Mouse (Mus musculus) intestine, postnatal 0 days (tissue): ENCODE data around the gene Vpreb3. TPM values are rescaled to one million over a fixed set of nuclear protein-coding genes. Genes with fewer than 3 reads are reported as not detected.
A peak's percentile ranks its signal among the peaks of the same experiment; 100 is the strongest.

Source experiments
- ATAC-seq: fragments of 200-750 bp; cut with Nextera tagmentation; 2 replicates; pipeline ENCODE4 v1.8.0; 2017; ENCODE audit warnings: mild to moderate bottlenecking, moderate TSS enrichment, moderate library complexity
- H3K27ac ChIP-seq: fragments of 300-500 bp; sonication (generic); 2 replicates; pipeline ENCODE4 v1.5.1; 2014; ENCODE audit warnings: mild to moderate bottlenecking, low read depth, low read length, moderate library complexity
- H3K27me3 ChIP-seq: fragments of 300-500 bp; sonication (generic); replicated peaks from 2 replicates; pipeline ENCODE4 v1.6.1; 2014; ENCODE audit warnings: low read length, mixed read lengths; ENCODE audit not compliant: control insufficient read depth, insufficient read depth
- H3K36me3 ChIP-seq: fragments of 300-500 bp; sonication (generic); 2 replicates; pipeline ENCODE4 v1.6.1; 2014; ENCODE audit warnings: mild to moderate bottlenecking, moderate library complexity; ENCODE audit not compliant: control insufficient read depth, insufficient read depth
- H3K4me1 ChIP-seq: fragments of 300-500 bp; sonication (generic); replicated peaks from 2 replicates; pipeline ENCODE4 v1.6.1; 2014; ENCODE audit warnings: antibody characterized with exemption, low read length, mixed read lengths; ENCODE audit not compliant: control insufficient read depth, insufficient read depth
- H3K4me2 ChIP-seq: fragments of 300-500 bp; sonication (generic); replicated peaks from 2 replicates; pipeline ENCODE4 v1.6.1; 2014; ENCODE audit warnings: low read depth, mild to moderate bottlenecking, moderate library complexity
- H3K4me3 ChIP-seq: fragments of 300-500 bp; sonication (generic); 2 replicates; pipeline ENCODE4 v1.5.1; 2014; ENCODE audit warnings: low read depth, low read length
- H3K9ac ChIP-seq: fragments of 300-500 bp; sonication (generic); 2 replicates; pipeline ENCODE4 v1.6.1; 2014; ENCODE audit warnings: mild to moderate bottlenecking, low read depth, low read length
- H3K9me3 ChIP-seq: fragments of 300-500 bp; sonication (generic); 2 replicates; pipeline ENCODE4 v1.6.1; 2016; ENCODE audit warnings: mixed run types; ENCODE audit not compliant: control insufficient read depth
- CTCF ChIP-seq: sonication (generic); IDR thresholded peaks from 2 replicates; pipeline ENCODE4 v1.5.1; 2016; ENCODE audit warnings: low read depth, mild to moderate bottlenecking, control low read depth, antibody characterized with exemption, moderate library complexity
- WGBS: fragments of 180-500 bp; shearing (Covaris S2); extraction: QIAGEN DNeasy Blood & Tissue Kit; methylation state at CpG from one replicate; pipeline ENCODE4 v1.1.7; 2014; 5-methylcytosine and 5-hydroxymethylcytosine counted together
- polyA plus RNA-seq: library from polyadenylated mRNA; unstranded; fragments of >200 nt; fragmentation: Nextera tagmentation; extraction: Ambion mirVana; gene quantifications from 2 replicates; pipeline ENCODE4 v1.2.1, GENCODE M21; 2015

Vpreb3 gene
- polyA plus RNA-seq, 1 experiment from 2014 or later: not detected

DNA sequence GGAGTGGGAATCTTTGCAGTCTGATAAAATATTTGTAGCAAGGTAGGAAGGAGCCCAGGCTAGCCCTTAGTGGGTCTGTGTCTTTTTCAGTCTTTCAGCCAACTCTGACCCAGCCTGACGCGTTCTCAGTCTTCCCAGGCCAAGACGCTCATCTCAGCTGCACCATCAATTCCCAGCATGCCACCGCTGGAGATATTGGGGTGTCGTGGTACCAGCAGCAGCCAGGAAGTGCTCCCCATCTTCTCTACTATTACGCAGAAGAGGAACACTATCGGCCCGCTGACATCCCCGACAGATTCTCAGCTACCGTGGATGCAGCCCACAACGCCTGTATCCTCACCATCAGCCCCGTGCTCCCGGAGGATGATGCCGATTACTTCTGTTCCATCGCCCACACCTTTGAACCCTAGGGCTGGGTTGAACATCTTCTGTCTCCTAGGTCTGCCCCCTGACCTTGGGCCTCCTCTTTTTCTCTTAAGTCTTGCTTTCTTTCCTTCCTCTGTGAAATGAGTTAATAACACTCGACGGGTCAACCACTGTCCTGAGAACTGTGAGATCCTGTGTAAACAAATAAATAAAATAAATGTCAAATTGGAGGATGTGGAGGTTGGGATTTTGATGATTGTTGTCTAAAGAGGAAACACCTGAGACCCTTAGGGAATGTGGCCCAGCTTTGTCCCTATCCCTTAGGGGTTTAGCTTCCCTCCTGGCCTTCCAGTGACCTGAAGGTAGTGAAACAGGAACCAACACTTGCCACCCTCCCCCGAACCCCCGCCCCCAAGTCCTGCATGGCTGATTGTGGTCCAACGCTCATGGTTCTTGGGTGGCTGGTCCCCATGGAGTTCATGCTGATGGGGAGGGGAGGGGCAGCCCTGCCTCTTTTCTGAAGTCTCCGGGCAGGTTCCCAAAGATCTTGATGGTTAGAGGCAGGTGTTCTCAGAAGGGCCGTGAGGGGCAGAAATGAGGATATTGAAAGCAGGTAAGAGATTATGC, 6.5 kb downstream of the Vpreb3 start:
- Histone ChIP-seq H3K27ac (no peak overlapping the region), H3K4me1 (no peaks in the 10 kb centered on the region), H3K9ac (no peak overlapping the region), H3K9me3 (no peaks in the 10 kb centered on the region), H3K4me3 (no peak overlapping the region), H3K4me2 (no peak overlapping the region), H3K27me3 (peaks cover 10% of the 10 kb centered on the region; the same call in 1 of the 2 replicates), H3K36me3 (no peaks in the 10 kb centered on the region)
- 79% methylated on average over 22 of the region's 22 CpGs for WGBS
- no peak for TF ChIP-seq CTCF
- ATAC-seq: no peak

DNA sequence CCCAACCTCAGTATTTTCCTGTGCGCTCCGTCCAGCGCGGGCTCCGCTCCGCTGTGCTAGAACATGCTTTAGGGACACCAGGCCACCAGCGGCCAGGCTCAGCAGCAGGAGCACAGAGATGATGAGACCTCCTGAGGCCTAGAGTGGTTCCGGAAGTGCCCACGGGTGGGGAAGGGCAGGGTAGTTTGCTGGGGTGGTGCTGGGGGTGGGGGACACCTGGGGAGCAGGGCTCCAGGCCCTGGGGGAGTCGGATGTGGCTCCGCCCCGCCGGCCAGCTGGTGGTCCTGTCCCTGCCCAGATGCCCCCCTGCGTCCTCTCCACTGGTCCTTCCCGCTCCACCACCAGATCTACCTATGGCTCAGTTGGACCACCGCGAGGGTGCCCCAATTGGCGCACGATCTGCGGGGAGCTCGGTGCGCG, 7.9 kb downstream of the Vpreb3 start:
- peak overlapping the region; percentile 45; the same call in 1 of the 2 replicates for H3K9ac ChIP-seq
- peaks cover 10% of the 10 kb centered on the region; the same call in 1 of the 2 replicates for H3K27me3 ChIP-seq
- peak overlapping the region; percentile 82 for H3K4me2 ChIP-seq
- no peak overlapping the region for H3K27ac ChIP-seq
- no peaks in the 10 kb centered on the region for H3K4me1 ChIP-seq
- 5% methylated on average over 23 of the region's 23 CpGs for WGBS
- H3K36me3 ChIP-seq: no peaks in the 10 kb centered on the region
- peak; percentile 51 for ATAC-seq
- no peak for TF ChIP-seq CTCF
- H3K9me3 ChIP-seq: no peaks in the 10 kb centered on the region
- peak overlapping the region; percentile 46 for H3K4me3 ChIP-seq

GRCm38 (mm10) chr10:75951424-75952050, 8.7 kb downstream of the Vpreb3 start:
- Histone ChIP-seq H3K9ac (peak overlapping the region; percentile 45; the same call in 1 of the 2 replicates), H3K9me3 (no peaks in the 10 kb centered on the region), H3K4me1 (no peaks in the 10 kb centered on the region), H3K36me3 (no peaks in the 10 kb centered on the region), H3K4me2 (peak overlapping the region; percentile 82), H3K27me3 (peaks cover 10% of the 10 kb centered on the region; the same call in 1 of the 2 replicates), H3K27ac (no peak overlapping the region), H3K4me3 (peak overlapping the region; percentile 46)
- peak; percentile 78 for TF ChIP-seq CTCF
- 3% methylated on average over 13 of the region's 13 CpGs for WGBS
- ATAC-seq: no peak

DNA sequence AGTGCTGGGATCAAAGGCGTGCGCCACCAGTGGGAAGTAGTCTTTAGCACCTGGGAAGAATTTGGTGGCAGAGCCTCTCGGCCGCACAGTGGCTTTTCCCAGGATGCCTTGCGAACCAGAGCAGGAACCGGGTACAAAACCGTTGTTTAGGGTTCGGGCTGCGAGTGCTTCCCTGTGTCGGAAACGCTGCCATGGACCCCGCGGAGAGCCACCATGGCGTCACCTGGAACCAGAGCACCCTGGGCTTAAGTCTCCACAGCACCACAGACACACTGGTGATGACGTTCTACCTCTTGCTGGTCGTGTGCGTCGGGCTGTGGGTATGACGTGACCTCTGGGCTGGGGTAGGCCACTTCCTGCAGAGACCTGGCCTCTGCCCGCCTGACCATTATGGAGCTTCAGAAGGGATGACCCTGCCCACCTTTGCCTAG, 11.5 kb downstream of the Vpreb3 start, which contains the start of gene Gm5134:
TSS of gene Gm5134 (plus strand) at position 134 of the 431 bp plus-strand sequence.
- no peak within 1 kb of the TSS for H3K4me3 ChIP-seq

DNA sequence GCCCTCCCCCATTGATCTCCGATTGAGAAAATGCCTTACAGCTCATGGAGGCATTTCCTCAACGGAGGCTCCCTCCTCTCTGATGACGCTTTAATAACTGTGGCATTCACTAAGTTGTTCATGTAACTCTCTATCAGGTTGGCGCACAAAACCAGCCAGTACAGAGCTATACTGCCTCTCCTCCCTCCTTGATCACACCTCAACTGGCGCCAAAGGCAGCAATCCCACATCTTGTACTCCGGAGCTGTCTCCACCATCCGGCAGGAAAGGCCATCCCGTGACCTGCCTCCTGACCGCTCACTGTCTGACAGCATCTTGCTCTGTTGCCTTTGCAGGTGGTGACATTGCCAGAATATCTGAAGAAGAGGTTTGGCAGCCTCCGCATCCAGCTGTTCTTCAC, 31.0 kb downstream of the Vpreb3 start:
- H3K9ac ChIP-seq: no peak overlapping the region
- H3K4me3 ChIP-seq: no peak overlapping the region
- no peak for TF ChIP-seq CTCF
- H3K36me3 ChIP-seq: no peaks in the 10 kb centered on the region
- H3K27me3 ChIP-seq: no peaks in the 10 kb centered on the region
- no peak overlapping the region for H3K4me2 ChIP-seq
- WGBS: 90% methylated on average over 10 of the region's 10 CpGs
- H3K9me3 ChIP-seq: no peaks in the 10 kb centered on the region
- no peak for ATAC-seq
- no peaks in the 10 kb centered on the region for H3K4me1 ChIP-seq
- no peak overlapping the region for H3K27ac ChIP-seq

More for the DNA sequence above, 11.5 kb downstream of the Vpreb3 start, which contains the start of gene Gm5134:
- H3K9ac ChIP-seq: no peak within 1 kb of the TSS
- no peak for TF ChIP-seq CTCF
- H3K27me3 ChIP-seq: peaks cover 10% of the 10 kb centered on the region; the same call in 1 of the 2 replicates
- no peak within 1 kb of the TSS for H3K27ac ChIP-seq
- H3K4me1 ChIP-seq: no peaks in the 10 kb centered on the region
- H3K9me3 ChIP-seq: no peaks in the 10 kb centered on the region
- WGBS: 37% methylated on average over 20 of the region's 20 CpGs
- ATAC-seq: no peak
- H3K4me2 ChIP-seq: peak within 1 kb of the TSS; percentile 43
- no peaks in the 10 kb centered on the region for H3K36me3 ChIP-seq

DNA sequence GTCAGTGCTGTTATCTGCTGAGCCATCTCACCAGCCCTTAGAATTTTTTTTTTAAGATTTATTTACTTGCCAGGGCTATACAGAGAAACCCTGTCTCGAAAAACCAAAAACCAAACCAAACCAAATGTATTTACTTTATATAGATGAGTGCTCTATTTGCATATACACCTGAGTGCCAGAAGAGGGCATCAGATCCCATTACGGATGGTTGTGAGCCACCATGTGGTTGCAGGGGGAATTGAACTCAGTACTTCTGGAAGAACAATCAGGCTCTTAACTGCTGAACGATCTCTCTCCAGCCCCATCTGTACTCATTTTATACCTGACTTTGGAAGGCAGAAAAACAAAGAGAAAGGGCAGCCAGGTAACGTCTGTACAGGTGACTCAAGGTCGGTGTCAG, 32.4 kb downstream of the Vpreb3 start:
- peak; percentile 83 for TF ChIP-seq CTCF
- no peaks in the 10 kb centered on the region for H3K27me3 ChIP-seq
- H3K4me3 ChIP-seq: no peak overlapping the region
- no peak overlapping the region for H3K4me2 ChIP-seq
- WGBS: 78% methylated on average over 5 of the region's 5 CpGs
- ATAC-seq: no peak
- no peak overlapping the region for H3K27ac ChIP-seq
- no peak overlapping the region for H3K9ac ChIP-seq
- H3K4me1 ChIP-seq: no peaks in the 10 kb centered on the region
- H3K36me3 ChIP-seq: no peaks in the 10 kb centered on the region
- no peaks in the 10 kb centered on the region for H3K9me3 ChIP-seq
